8 mouse cellular contexts compared by ENCODE assay signal in genomic region chr19:21777171-21777731, GRCm38 (mm10). TPM values are rescaled to one million over a fixed set of nuclear protein-coding genes. Genes with fewer than 3 reads are reported as not detected.
A peak's percentile ranks its signal among the peaks of the same experiment; 100 is the strongest.
DNase-seq lines count a peak whose midpoint lies in the region; ATAC-seq and TF ChIP-seq lines count a peak whose summit lies in the region.

No protein-coding gene starts in this region.

- peaks cover 22% of the 10 kb centered on the region for H3K27me3 ChIP-seq in G1E (ENCODE audit: insufficient read depth, low read length)
- H3K27me3 ChIP-seq in forebrain, embryonic 11.5 days (ENCODE audit: control insufficient read depth, insufficient read depth, low read length) = no peaks in the 10 kb centered on the region
- H3K27me3 ChIP-seq in limb, embryonic 12.5 days = no peaks in the 10 kb centered on the region
- H3K27me3 ChIP-seq in midbrain, embryonic 12.5 days = no peaks in the 10 kb centered on the region
- H3K27me3 ChIP-seq in stomach, embryonic 16.5 days (ENCODE audit: control insufficient read depth, insufficient read depth, low read length) = no peaks in the 10 kb centered on the region

- no peak for ATAC-seq in G1E (ENCODE audit: extremely low read depth, insufficient number of reproducible peaks, low FRiP score, poor library complexity, severe bottlenecking)
- ATAC-seq in forebrain, embryonic 11.5 days (replicated peaks; ENCODE audit: low FRiP score) = peak; percentile 14
- no peak for ATAC-seq in limb, embryonic 12.5 days (ENCODE audit: insufficient number of reproducible peaks, insufficient read depth, low FRiP score, low TSS enrichment, low read depth)
- peak; percentile 2; the same call in 1 of the 2 replicates for ATAC-seq in midbrain, embryonic 12.5 days (ENCODE audit: low FRiP score, low read depth)
- no peak for ATAC-seq in stomach, embryonic 16.5 days (ENCODE audit: insufficient read depth, low FRiP score)
- ATAC-seq in frontal cortex, adult (ENCODE audit: low TSS enrichment) = no peak

- peaks cover 12% of the 10 kb centered on the region for H3K36me3 ChIP-seq in G1E (replicated peaks)
- no peaks in the 10 kb centered on the region for H3K36me3 ChIP-seq in forebrain, embryonic 11.5 days (ENCODE audit: control insufficient read depth, insufficient read depth, low read length)
- no peaks in the 10 kb centered on the region for H3K36me3 ChIP-seq in limb, embryonic 12.5 days
- no peaks in the 10 kb centered on the region for H3K36me3 ChIP-seq in midbrain, embryonic 12.5 days
- H3K36me3 ChIP-seq in stomach, embryonic 16.5 days (ENCODE audit: control insufficient read depth, insufficient read depth, low read length) = no peaks in the 10 kb centered on the region

- intact Hi-C loops in heart, postnatal 36 days (cut with DNase I) = loop anchor here (10.0 kb wide), 1 partner anchor 502 kb away; the partner anchor contains the start of gene Zfand5

- 8% methylated on average over 20 of the region's 20 CpGs for WGBS in bone marrow, adult 2 months
- 33% methylated on average over 20 of the region's 20 CpGs for WGBS in forebrain, embryonic 11.5 days
- WGBS in limb, embryonic 12.5 days = 27% methylated on average over 20 of the region's 20 CpGs
- 29% methylated on average over 20 of the region's 20 CpGs for WGBS in midbrain, embryonic 12.5 days
- 26% methylated on average over 20 of the region's 20 CpGs for WGBS in stomach, embryonic 16.5 days

- H3K9ac ChIP-seq in forebrain, embryonic 11.5 days (ENCODE audit: low read length) = no peak overlapping the region
- H3K9ac ChIP-seq in limb, embryonic 12.5 days (replicated peaks) = no peak overlapping the region
- H3K9ac ChIP-seq in midbrain, embryonic 12.5 days (replicated peaks) = 0 out of 2 replicates have a peak overlapping the region, but pooled peaks have one; percentile 15
- H3K9ac ChIP-seq in stomach, embryonic 16.5 days (ENCODE audit: low read length) = peak overlapping the region; percentile 37; the same call in 1 of the 2 replicates

- no peak overlapping the region; the same call in 1 of the 2 replicates for H3K4me3 ChIP-seq in G1E (ENCODE audit: low read depth, low read length)
- H3K4me3 ChIP-seq in bone marrow, adult 2 months (replicated peaks; ENCODE audit: control insufficient read depth, low read depth, low read length) = peak overlapping the region; percentile 24
- 0 out of 2 replicates have a peak overlapping the region, but pooled peaks have one; percentile 82 for H3K4me3 ChIP-seq in forebrain, embryonic 11.5 days (ENCODE audit: low read depth, low read length)
- H3K4me3 ChIP-seq in limb, embryonic 12.5 days (replicated peaks) = peak overlapping the region; percentile 82; the same call in 1 of the 2 replicates
- peak overlapping the region; percentile 93; the same call in 1 of the 2 replicates for H3K4me3 ChIP-seq in midbrain, embryonic 12.5 days
- no peak overlapping the region for H3K4me3 ChIP-seq in stomach, embryonic 16.5 days (replicated peaks; ENCODE audit: low read length)

- H3K4me2 ChIP-seq in forebrain, embryonic 11.5 days (ENCODE audit: low read depth, low read length, severe bottlenecking) = peak overlapping the region; percentile 88
- peak overlapping the region; percentile 71 for H3K4me2 ChIP-seq in limb, embryonic 12.5 days
- peak overlapping the region; percentile 89 for H3K4me2 ChIP-seq in midbrain, embryonic 12.5 days (replicated peaks)
- peak overlapping the region; percentile 61 for H3K4me2 ChIP-seq in stomach, embryonic 16.5 days (ENCODE audit: low read depth, low read length)

- DNase-seq in G1E (ENCODE audit: low spot score) = no peak
- DNase-seq in forebrain, embryonic 11.5 days (ENCODE audit: low spot score) = peak; percentile 70
- peak; percentile 61 to 66 for DNase-seq in heart, postnatal 36 days

- TF ChIP-seq POLR2A in bone marrow, adult 2 months (IDR thresholded peaks at IDR 0.05; ENCODE audit: borderline replicate concordance, control insufficient read depth, low read depth, low read length) = no peak

- H3K9me3 ChIP-seq in G1E (replicated peaks) = no peaks in the 10 kb centered on the region
- H3K9me3 ChIP-seq in forebrain, embryonic 11.5 days (ENCODE audit: control insufficient read depth, low read length) = no peaks in the 10 kb centered on the region
- H3K9me3 ChIP-seq in limb, embryonic 12.5 days = no peaks in the 10 kb centered on the region
- H3K9me3 ChIP-seq in midbrain, embryonic 12.5 days = no peaks in the 10 kb centered on the region
- H3K9me3 ChIP-seq in stomach, embryonic 16.5 days (replicated peaks; ENCODE audit: control insufficient read depth, low read length) = no peaks in the 10 kb centered on the region

- peak; percentile 11; the same call in 1 of the 2 replicates for TF ChIP-seq CTCF in G1E (IDR thresholded peaks at IDR 0.05; ENCODE audit: low read depth, low read length)
- TF ChIP-seq CTCF in bone marrow, adult 2 months (IDR thresholded peaks at IDR 0.05; ENCODE audit: control insufficient read depth, insufficient read depth, low read length) = peak; percentile 56; the same call in 1 of the 2 replicates

- peaks cover 32% of the 10 kb centered on the region for H3K4me1 ChIP-seq in G1E (ENCODE audit: insufficient read depth, low read depth, low read length)
- H3K4me1 ChIP-seq in bone marrow, adult 2 months (ENCODE audit: control insufficient read depth, insufficient read depth, low read length) = no peaks in the 10 kb centered on the region; the same call in none of the 2 replicates
- peaks cover 17% of the 10 kb centered on the region for H3K4me1 ChIP-seq in forebrain, embryonic 11.5 days (replicated peaks; ENCODE audit: control insufficient read depth, insufficient read depth, low read length)
- peaks cover 29% of the 10 kb centered on the region for H3K4me1 ChIP-seq in limb, embryonic 12.5 days (replicated peaks)
- H3K4me1 ChIP-seq in midbrain, embryonic 12.5 days = peaks cover 37% of the 10 kb centered on the region
- peaks cover 30% of the 10 kb centered on the region for H3K4me1 ChIP-seq in stomach, embryonic 16.5 days (ENCODE audit: control insufficient read depth, insufficient read depth, low read length)

- H3K27ac ChIP-seq in bone marrow, adult 2 months (ENCODE audit: control insufficient read depth, insufficient read depth, low read depth, low read length, poor library complexity) = 0 out of 2 replicates have a peak overlapping the region, but pooled peaks have one; percentile 15
- no peak overlapping the region for H3K27ac ChIP-seq in forebrain, embryonic 11.5 days (ENCODE audit: low read depth, low read length)
- no peak overlapping the region for H3K27ac ChIP-seq in limb, embryonic 12.5 days
- H3K27ac ChIP-seq in midbrain, embryonic 12.5 days (replicated peaks) = no peak overlapping the region
- no peak overlapping the region for H3K27ac ChIP-seq in stomach, embryonic 16.5 days (ENCODE audit: low read length)

RNA-seq across cellular contexts. Expression of gene Cemip2, which starts 0.9 kb away (rescaled TPM):
- 4.5 and 7.7 TPM in 2 replicates for total RNA-seq in G1E (2014; fragmentation: Nextera tagmentation)
- total RNA-seq in G1E (2017) = 10.6 and 10.9 TPM in 2 replicates
- polyA plus RNA-seq in G1E (2012) = 1.7 and 2.5 TPM in 2 replicates
- 1.8 and 6.9 TPM in 2 replicates for polyA plus RNA-seq in bone marrow, adult 2 months (2011; ENCODE audit: insufficient read depth, insufficient read length, low replicate concordance, missing spikeins)
- 75.4 and 77.2 TPM in 2 replicates for polyA plus RNA-seq in forebrain, embryonic 11.5 days (2014; fragmentation: Nextera tagmentation; extraction: Ambion mirVana)
- 10 to 100 TPM; 12.2 to 14.0 TPM for total RNA-seq in heart, postnatal 36 days (2021)
- 49.8 and 50.3 TPM in 2 replicates for polyA plus RNA-seq in limb, embryonic 12.5 days (2016; fragmentation: Nextera tagmentation; extraction: Ambion mirVana)
- polyA plus RNA-seq in midbrain, embryonic 12.5 days (2016; fragmentation: Nextera tagmentation; extraction: Ambion mirVana) = 105 and 113 TPM in 2 replicates
- 11.7 and 13.0 TPM in 2 replicates for polyA plus RNA-seq in stomach, embryonic 16.5 days (2015; fragmentation: Nextera tagmentation; extraction: Ambion mirVana)

Comparison
In these comparisons a context has a peak if more than half of its experiments do, and no peak if none do; other contexts are left out.
1. ATAC-seq: peak in forebrain, embryonic 11.5 days (single experiment) and midbrain, embryonic 12.5 days (single experiment); none in G1E (single experiment), limb, embryonic 12.5 days (single experiment), stomach, embryonic 16.5 days (single experiment) and frontal cortex, adult (single experiment).
2. H3K4me3 ChIP-seq: peak in bone marrow, adult 2 months (single experiment), forebrain, embryonic 11.5 days (single experiment), limb, embryonic 12.5 days (single experiment) and midbrain, embryonic 12.5 days (single experiment); none in G1E (single experiment) and stomach, embryonic 16.5 days (single experiment).
3. H3K9ac ChIP-seq: peak in midbrain, embryonic 12.5 days (single experiment) and stomach, embryonic 16.5 days (single experiment); none in forebrain, embryonic 11.5 days (single experiment) and limb, embryonic 12.5 days (single experiment).
4. Peak in every context shown above with its lines, with median percentiles within 50 percentile points of each other: H3K4me2 ChIP-seq.